Mouse (Mus musculus): Measurements from ENCODE around the gene Gadd45a.
"Not testable (repeated sequence)": the region's sequence is repeated elsewhere in the genome, so short reads cannot be mapped to it uniquely, and the experiment has no call there.

Gadd45a gene

GRCm38 (mm10) chr6:67021308-67021707 is 15.9 kb downstream of the Gadd45a start:
- intact Hi-C loops (cut with DNase I): no loop called here

- intact Hi-C loops (cut with DNase I): not testable (repeated sequence)
Observed at GRCm38 (mm10) chr6:67019001-67019400, 18.3 kb downstream of the Gadd45a start.

- intact Hi-C loops (cut with DNase I): no loop called here
Observed at GRCm38 (mm10) chr6:67018365-67018764, 18.9 kb downstream of the Gadd45a start.

- intact Hi-C loops (cut with DNase I): no loop called here
Observed at GRCm38 (mm10) chr6:67016520-67017111, 20.6 kb downstream of the Gadd45a start.

GRCm38 (mm10) chr6:67015739-67016519 is 21.3 kb downstream of the Gadd45a start:
- intact Hi-C loops (cut with DNase I): no loop called here

- intact Hi-C loops (cut with DNase I): no loop called here
Observed at GRCm38 (mm10) chr6:67014679-67015075, 22.6 kb downstream of the Gadd45a start.

GRCm38 (mm10) chr6:67013949-67014678 is 23.1 kb downstream of the Gadd45a start:
- intact Hi-C loops (cut with DNase I): no loop called here

- intact Hi-C loops (cut with DNase I): no loop called here
Observed at GRCm38 (mm10) chr6:67013293-67013948, 23.8 kb downstream of the Gadd45a start.

GRCm38 (mm10) chr6:67011217-67011518 is 26.1 kb downstream of the Gadd45a start:
- intact Hi-C loops (cut with DNase I): no loop called here

GRCm38 (mm10) chr6:67010370-67011216 is 26.7 kb downstream of the Gadd45a start:
- intact Hi-C loops (cut with DNase I): no loop called here

- intact Hi-C loops (cut with DNase I): no loop called here
Observed at GRCm38 (mm10) chr6:67009888-67010287, 27.4 kb downstream of the Gadd45a start.

- intact Hi-C loops (cut with DNase I): no loop called here
Observed at GRCm38 (mm10) chr6:66999800-67000199, 37.5 kb downstream of the Gadd45a start.

- intact Hi-C loops (cut with DNase I): no loop called here
Observed at GRCm38 (mm10) chr6:66998645-66999044, 38.6 kb downstream of the Gadd45a start.

- intact Hi-C loops (cut with DNase I): no loop called here
Observed at GRCm38 (mm10) chr6:66996257-66996656, 41.0 kb downstream of the Gadd45a start.

- intact Hi-C loops (cut with DNase I): no loop called here
Observed at GRCm38 (mm10) chr6:66995825-66996224, 41.4 kb downstream of the Gadd45a start.

GRCm38 (mm10) chr6:66994981-66995380 is 42.3 kb downstream of the Gadd45a start:
- intact Hi-C loops (cut with DNase I): no loop called here

- intact Hi-C loops (cut with DNase I): no loop called here
Observed at GRCm38 (mm10) chr6:66992786-66993185, 44.5 kb downstream of the Gadd45a start.

- intact Hi-C loops (cut with DNase I): no loop called here
Observed at GRCm38 (mm10) chr6:66992232-66992631, 45.0 kb downstream of the Gadd45a start.

- intact Hi-C loops (cut with DNase I): no loop called here
Observed at GRCm38 (mm10) chr6:66989518-66989917, 47.7 kb downstream of the Gadd45a start.

- intact Hi-C loops (cut with DNase I): no loop called here
Observed at GRCm38 (mm10) chr6:66989037-66989436, 48.2 kb downstream of the Gadd45a start.

GRCm38 (mm10) chr6:66988363-66988762 is 48.9 kb downstream of the Gadd45a start:
- intact Hi-C loops (cut with DNase I): no loop called here

All from adrenal gland (tissue).